Mouse (Mus musculus) limb, embryonic 14.5 days (tissue): ENCODE data around the gene Lrrn4cl. TPM values are rescaled to one million over a fixed set of nuclear protein-coding genes. Genes with fewer than 3 reads are reported as not detected.

ENCODE experiments used
- ATAC-seq: fragments of 200-750 bp; cut with Nextera tagmentation; 2 replicates; pipeline ENCODE4 v1.8.0; 2017; ENCODE audit warnings: low read depth, moderate number of reproducible peaks, moderate TSS enrichment; ENCODE audit not compliant: low FRiP score
- DNase-seq: peaks from one replicate; pipeline ENCODE4 v3.0.0-alpha.2; 2015; ENCODE audit warnings: low spot score
- H3K27ac ChIP-seq: fragments of 300-500 bp; sonication (generic); replicated peaks from 2 replicates; pipeline ENCODE4 v1.5.1; 2014; ENCODE audit warnings: low read depth, mild to moderate bottlenecking, low read length, moderate library complexity, mixed read lengths
- H3K27me3 ChIP-seq: fragments of 300-500 bp; sonication (generic); 2 replicates; pipeline ENCODE4 v1.6.1; 2014; ENCODE audit warnings: low read length, mixed read lengths; ENCODE audit not compliant: control insufficient read depth, insufficient read depth
- H3K36me3 ChIP-seq: fragments of 300-500 bp; sonication (generic); 2 replicates; pipeline ENCODE4 v1.6.1; 2014; ENCODE audit warnings: mild to moderate bottlenecking, low read length, moderate library complexity, mixed read lengths; ENCODE audit not compliant: control insufficient read depth, insufficient read depth
- H3K4me1 ChIP-seq: fragments of 300-500 bp; sonication (generic); 2 replicates; pipeline ENCODE4 v1.6.1; 2014; ENCODE audit warnings: antibody characterized with exemption, low read length, mixed read lengths; ENCODE audit not compliant: control insufficient read depth, insufficient read depth
- H3K4me2 ChIP-seq: fragments of 300-500 bp; sonication (generic); replicated peaks from 2 replicates; pipeline ENCODE4 v1.6.1; 2014; ENCODE audit warnings: low read depth, mild to moderate bottlenecking, low read length, moderate library complexity; ENCODE audit not compliant: severe bottlenecking
- H3K4me3 ChIP-seq: fragments of 300-500 bp; sonication (generic); replicated peaks from 2 replicates; pipeline ENCODE4 v1.5.1; 2014; ENCODE audit warnings: low read length
- H3K9ac ChIP-seq: fragments of 300-500 bp; sonication (generic); 2 replicates; pipeline ENCODE4 v1.6.1; 2014; ENCODE audit warnings: mild to moderate bottlenecking, low read depth, low read length, moderate library complexity; ENCODE audit not compliant: severe bottlenecking
- H3K9me3 ChIP-seq: fragments of 300-500 bp; sonication (generic); 2 replicates; pipeline ENCODE4 v1.6.1; 2016; ENCODE audit warnings: low read length; ENCODE audit not compliant: control insufficient read depth
- POLR2A ChIP-seq: fragments of 200-500 bp; IDR thresholded peaks from 2 replicates; pipeline ENCODE4 v1.8.0; 2012; ENCODE audit warnings: inconsistent platforms, mild to moderate bottlenecking, moderate library complexity, borderline replicate concordance; ENCODE audit not compliant: insufficient read depth, insufficient read length; ENCODE audit errors: extremely low read depth
- WGBS: fragments of 180-500 bp; shearing (Covaris S2); extraction: QIAGEN DNeasy Blood & Tissue Kit; methylation state at CpG from one replicate; pipeline ENCODE4 v1.1.7; 2014; 5-methylcytosine and 5-hydroxymethylcytosine counted together
- polyA plus RNA-seq, 2 experiments: library from polyadenylated mRNA; depleted of rRNA in 1 of 2; stranded (reverse) in 1 of 2; unstranded in 1 of 2; fragments of >200 nt; fragmentation: Nextera tagmentation in 1 of 2; extraction: Ambion mirVana in 1 of 2; gene quantifications; 2 replicates each; pipeline versions ENCODE4 v1.2.1 to v1.2.3; 2012 to 2014

The Lrrn4cl gene
- polyA plus RNA-seq, 2 experiments: 1.6 to 2.1 TPM

GRCm38 (mm10) chr19:8875031-8875430, 24.5 kb downstream of the Lrrn4cl start:
- no peak overlapping the region for H3K9ac ChIP-seq
- H3K27me3 ChIP-seq: no peaks in the 10 kb centered on the region
- H3K4me1 ChIP-seq: peaks cover 8% of the 10 kb centered on the region; the same call in 1 of the 2 replicates
- DNase-seq: no peak
- WGBS: 94% methylated on average over 7 of the region's 7 CpGs
- no peaks in the 10 kb centered on the region for H3K9me3 ChIP-seq
- no peak overlapping the region for H3K27ac ChIP-seq
- no peak overlapping the region for H3K4me3 ChIP-seq
- TF ChIP-seq POLR2A: no peak
- H3K4me2 ChIP-seq: no peak overlapping the region
- ATAC-seq: no peak
- H3K36me3 ChIP-seq: peaks cover 41% of the 10 kb centered on the region

GRCm38 (mm10) chr19:8880311-8881033, 29.9 kb downstream of the Lrrn4cl start, which contains the start of gene Uqcc3:
Uqcc3 (minus strand) TSS chr19:8880923.
- ATAC-seq (peak; percentile 95), DNase-seq (peak; percentile 91)
- Histone ChIP-seq H3K4me1 (peaks cover 5% of the 10 kb centered on the region; the same call in 1 of the 2 replicates), H3K4me3 (peak within 1 kb of the TSS; percentile 71), H3K27ac (peak within 1 kb of the TSS; percentile 75), H3K27me3 (no peaks in the 10 kb centered on the region), H3K9me3 (no peaks in the 10 kb centered on the region), H3K4me2 (peak within 1 kb of the TSS; percentile 80), H3K36me3 (peaks cover 20% of the 10 kb centered on the region), H3K9ac (peak within 1 kb of the TSS; percentile 83)
- 2% methylated on average over 42 of the region's 42 CpGs for WGBS
- peak; percentile 86; the same call in 1 of the 2 replicates for TF ChIP-seq POLR2A

GRCm38 (mm10) chr19:8881034-8881392, 30.4 kb downstream of the Lrrn4cl start:
- Histone ChIP-seq H3K9me3 (no peaks in the 10 kb centered on the region), H3K9ac (peak overlapping the region; percentile 83; the same call in 1 of the 2 replicates), H3K27ac (no peak overlapping the region; the same call in 1 of the 2 replicates), H3K36me3 (peaks cover 15% of the 10 kb centered on the region), H3K4me1 (peaks cover 5% of the 10 kb centered on the region; the same call in 1 of the 2 replicates), H3K4me3 (peak overlapping the region; percentile 71), H3K27me3 (no peaks in the 10 kb centered on the region), H3K4me2 (peak overlapping the region; percentile 80)
- WGBS: 19% methylated on average over 3 of the region's 3 CpGs
- no peak; the same call in 1 of the 2 replicates for ATAC-seq
- TF ChIP-seq POLR2A: no peak
- DNase-seq: no peak

- Histone ChIP-seq H3K9me3 (no peaks in the 10 kb centered on the region), H3K4me3 (no peak within 1 kb of the TSS), H3K4me2 (no peak within 1 kb of the TSS), H3K27me3 (no peaks in the 10 kb centered on the region), H3K36me3 (0 out of 2 replicates have a peak, but pooled peaks cover under 1% of the 10 kb centered on the region), H3K4me1 (peaks cover 11% of the 10 kb centered on the region; the same call in 1 of the 2 replicates), H3K9ac (no peak within 1 kb of the TSS), H3K27ac (no peak within 1 kb of the TSS)
- DNase-seq: no peak
- no peak for ATAC-seq
- TF ChIP-seq POLR2A: no peak
- WGBS: 78% methylated on average over 3 of the region's 3 CpGs
Measured at GRCm38 (mm10) chr19:8883616-8884015, 33.0 kb downstream of the Lrrn4cl start, which contains the start of the genes Lbhd1 and Gm49403. Lbhd1 (plus strand) TSS chr19:8883732. Gm49403 (plus strand) TSS chr19:8883930.

- H3K27ac ChIP-seq: peak overlapping the region; percentile 88
- peak overlapping the region; percentile 77; the same call in 1 of the 2 replicates for H3K4me3 ChIP-seq
- peaks cover 16% of the 10 kb centered on the region for H3K36me3 ChIP-seq
- no peak for TF ChIP-seq POLR2A
- peaks cover 10% of the 10 kb centered on the region; the same call in 1 of the 2 replicates for H3K4me1 ChIP-seq
- peak overlapping the region; percentile 84 for H3K4me2 ChIP-seq
- 0 out of 2 replicates have a peak overlapping the region, but pooled peaks have one; percentile 86 for H3K9ac ChIP-seq
- no peaks in the 10 kb centered on the region for H3K27me3 ChIP-seq
- H3K9me3 ChIP-seq: no peaks in the 10 kb centered on the region
- WGBS: 42% methylated on average over 1 of the region's 1 CpGs
- DNase-seq (no peak), ATAC-seq (no peak)
Measured at GRCm38 (mm10) chr19:8886916-8887584, 36.5 kb downstream of the Lrrn4cl start.
